Mouse (Mus musculus): ENCODE results near the gene Nup210l. TPM values are rescaled to one million over a fixed set of nuclear protein-coding genes. Genes with fewer than 3 reads are reported as not detected.
"Not testable (repeated sequence)": the region's sequence is repeated elsewhere in the genome, so short reads cannot be mapped to it uniquely, and the experiment has no call there.

Nup210l gene
- polyA plus RNA-seq, 1 experiment from 2014 or later = 0.34 TPM

- 99% methylated on average over 2 of the region's 2 CpGs for WGBS
- no peak for ATAC-seq (ENCODE audit: low FRiP score, low read depth)
- Histone ChIP-seq H3K4me2 (replicated peaks) (no peak overlapping the region), H3K4me1 (no peaks in the 10 kb centered on the region), H3K9me3 (0 out of 2 replicates have a peak, but pooled peaks cover 6% of the 10 kb centered on the region), H3K36me3 (peaks cover 48% of the 10 kb centered on the region), H3K9ac (no peak overlapping the region), H3K27ac (no peak overlapping the region), H3K27me3 (no peaks in the 10 kb centered on the region), H3K4me3 (no peak overlapping the region)
Observed at GRCm38 (mm10) chr3:90101673-90102072, 2.3 kb upstream of the Nup210l start.

- no peak for ATAC-seq (ENCODE audit: low FRiP score, low read depth)
- H3K27ac ChIP-seq = no peak overlapping the region
- no peaks in the 10 kb centered on the region for H3K4me1 ChIP-seq
- 38% methylated on average over 2 of the region's 2 CpGs for WGBS
- no peak overlapping the region for H3K9ac ChIP-seq
- H3K4me2 ChIP-seq (replicated peaks) = no peak overlapping the region
- H3K36me3 ChIP-seq = peaks cover 46% of the 10 kb centered on the region
- 0 out of 2 replicates have a peak, but pooled peaks cover 6% of the 10 kb centered on the region for H3K9me3 ChIP-seq
- no peaks in the 10 kb centered on the region for H3K27me3 ChIP-seq
- no peak overlapping the region for H3K4me3 ChIP-seq
Observed at GRCm38 (mm10) chr3:90102239-90102638, 1.7 kb upstream of the Nup210l start.

GRCm38 (mm10) chr3:90103176-90103575 lies 756 bp upstream of the Nup210l start:
- 82% methylated on average over 2 of the region's 2 CpGs for WGBS
- no peaks in the 10 kb centered on the region for H3K27me3 ChIP-seq
- H3K36me3 ChIP-seq = peaks cover 37% of the 10 kb centered on the region
- H3K4me3 ChIP-seq = no peak overlapping the region
- ATAC-seq (ENCODE audit: low FRiP score, low read depth) = no peak
- no peak overlapping the region for H3K27ac ChIP-seq
- no peak overlapping the region for H3K4me2 ChIP-seq (replicated peaks)
- 0 out of 2 replicates have a peak, but pooled peaks cover 6% of the 10 kb centered on the region for H3K9me3 ChIP-seq
- no peak overlapping the region for H3K9ac ChIP-seq
- no peaks in the 10 kb centered on the region for H3K4me1 ChIP-seq

- Histone ChIP-seq H3K36me3 (no peaks in the 10 kb centered on the region), H3K27me3 (no peaks in the 10 kb centered on the region), H3K4me3 (no peak overlapping the region), H3K4me2 (replicated peaks) (no peak overlapping the region), H3K9ac (no peak overlapping the region), H3K4me1 (no peaks in the 10 kb centered on the region), H3K27ac (no peak overlapping the region), H3K9me3 (no peaks in the 10 kb centered on the region)
- WGBS = 85% methylated on average over 2 of the region's 2 CpGs
- no peak for ATAC-seq (ENCODE audit: low FRiP score, low read depth)
Observed at GRCm38 (mm10) chr3:90111706-90112105, 7.8 kb downstream of the Nup210l start.

- H3K9ac ChIP-seq = no peak overlapping the region
- 88% methylated on average over 2 of the region's 2 CpGs for WGBS
- no peaks in the 10 kb centered on the region for H3K27me3 ChIP-seq
- no peaks in the 10 kb centered on the region for H3K9me3 ChIP-seq
- H3K4me2 ChIP-seq (replicated peaks) = no peak overlapping the region
- H3K36me3 ChIP-seq = no peaks in the 10 kb centered on the region
- H3K27ac ChIP-seq = no peak overlapping the region
- ATAC-seq (ENCODE audit: low FRiP score, low read depth) = no peak
- H3K4me3 ChIP-seq = no peak overlapping the region
- H3K4me1 ChIP-seq = no peaks in the 10 kb centered on the region
Observed at GRCm38 (mm10) chr3:90114342-90114741, 10.4 kb downstream of the Nup210l start.

GRCm38 (mm10) chr3:90115526-90115925 lies 11.6 kb downstream of the Nup210l start:
- Histone ChIP-seq H3K27me3 (no peaks in the 10 kb centered on the region), H3K4me3 (no peak overlapping the region), H3K4me2 (replicated peaks) (no peak overlapping the region), H3K36me3 (no peaks in the 10 kb centered on the region), H3K4me1 (no peaks in the 10 kb centered on the region), H3K9ac (no peak overlapping the region), H3K9me3 (no peaks in the 10 kb centered on the region), H3K27ac (no peak overlapping the region; the same call in 1 of the 2 replicates)
- 76% methylated on average over 3 of the region's 3 CpGs for WGBS
- no peak for ATAC-seq (ENCODE audit: low FRiP score, low read depth)

- Histone ChIP-seq H3K27me3 (no peaks in the 10 kb centered on the region), H3K36me3 (no peaks in the 10 kb centered on the region), H3K4me1 (no peaks in the 10 kb centered on the region), H3K4me2 (replicated peaks) (no peak overlapping the region), H3K4me3 (no peak overlapping the region), H3K9ac (no peak overlapping the region), H3K27ac (no peak overlapping the region), H3K9me3 (no peaks in the 10 kb centered on the region)
- ATAC-seq (ENCODE audit: low FRiP score, low read depth) = no peak
- WGBS = 89% methylated on average over 13 of the region's 13 CpGs
Observed at GRCm38 (mm10) chr3:90118132-90118790, 14.3 kb downstream of the Nup210l start.

- H3K9me3 ChIP-seq; ATAC-seq (ENCODE audit: low FRiP score, low read depth); H3K4me2 ChIP-seq (replicated peaks); H3K36me3 ChIP-seq; H3K4me3 ChIP-seq; H3K27me3 ChIP-seq; H3K27ac ChIP-seq; H3K4me1 ChIP-seq; H3K9ac ChIP-seq: not testable (repeated sequence)
- WGBS = 78% methylated on average over 5 of the region's 5 CpGs
Observed at GRCm38 (mm10) chr3:90122036-90122435, 18.1 kb downstream of the Nup210l start.

GRCm38 (mm10) chr3:90125710-90126109 lies 21.8 kb downstream of the Nup210l start:
- H3K4me3 ChIP-seq = no peak overlapping the region
- H3K9me3 ChIP-seq = no peaks in the 10 kb centered on the region
- H3K27me3 ChIP-seq = no peaks in the 10 kb centered on the region
- H3K4me1 ChIP-seq = no peaks in the 10 kb centered on the region
- ATAC-seq (ENCODE audit: low FRiP score, low read depth) = no peak
- no peak overlapping the region for H3K27ac ChIP-seq
- H3K36me3 ChIP-seq = no peaks in the 10 kb centered on the region
- 67% methylated on average over 5 of the region's 5 CpGs for WGBS
- no peak overlapping the region for H3K4me2 ChIP-seq (replicated peaks)
- H3K9ac ChIP-seq = no peak overlapping the region

- no peak overlapping the region for H3K9ac ChIP-seq
- no peak overlapping the region for H3K4me2 ChIP-seq (replicated peaks)
- WGBS = 90% methylated on average over 6 of the region's 6 CpGs
- H3K27me3 ChIP-seq = no peaks in the 10 kb centered on the region
- ATAC-seq (ENCODE audit: low FRiP score, low read depth) = no peak
- no peaks in the 10 kb centered on the region for H3K9me3 ChIP-seq
- no peaks in the 10 kb centered on the region for H3K36me3 ChIP-seq
- H3K4me1 ChIP-seq = no peaks in the 10 kb centered on the region
- no peak overlapping the region for H3K27ac ChIP-seq
- no peak overlapping the region for H3K4me3 ChIP-seq
Observed at GRCm38 (mm10) chr3:90127881-90128280, 23.9 kb downstream of the Nup210l start.

GRCm38 (mm10) chr3:90132745-90133144 lies 28.8 kb downstream of the Nup210l start:
- Histone ChIP-seq H3K4me2 (replicated peaks) (no peak overlapping the region), H3K27me3 (no peaks in the 10 kb centered on the region), H3K9ac (no peak overlapping the region), H3K27ac (no peak overlapping the region), H3K4me3 (no peak overlapping the region), H3K9me3 (no peaks in the 10 kb centered on the region), H3K4me1 (peaks cover 4% of the 10 kb centered on the region), H3K36me3 (no peaks in the 10 kb centered on the region)
- WGBS = 83% methylated on average over 3 of the region's 3 CpGs
- ATAC-seq (ENCODE audit: low FRiP score, low read depth) = no peak

- Histone ChIP-seq H3K27ac (no peak overlapping the region; the same call in 1 of the 2 replicates), H3K27me3 (no peaks in the 10 kb centered on the region), H3K4me3 (no peak overlapping the region), H3K4me2 (replicated peaks) (no peak overlapping the region), H3K9ac (no peak overlapping the region), H3K4me1 (peaks cover 4% of the 10 kb centered on the region), H3K36me3 (no peaks in the 10 kb centered on the region), H3K9me3 (no peaks in the 10 kb centered on the region)
- WGBS = 93% methylated on average over 1 of the region's 1 CpGs
- no peak for ATAC-seq (ENCODE audit: low FRiP score, low read depth)
Observed at GRCm38 (mm10) chr3:90133331-90133730, 29.4 kb downstream of the Nup210l start.

GRCm38 (mm10) chr3:90134483-90134882 lies 30.6 kb downstream of the Nup210l start:
- H3K9me3 ChIP-seq = no peaks in the 10 kb centered on the region
- H3K4me2 ChIP-seq (replicated peaks) = no peak overlapping the region
- H3K27ac ChIP-seq = no peak overlapping the region
- ATAC-seq (ENCODE audit: low FRiP score, low read depth) = 0 out of 2 replicates have a peak, but pooled peaks have one; percentile 57
- peaks cover 4% of the 10 kb centered on the region for H3K4me1 ChIP-seq
- 3% methylated on average over 3 of the region's 3 CpGs for WGBS
- no peak overlapping the region for H3K4me3 ChIP-seq
- H3K27me3 ChIP-seq = no peaks in the 10 kb centered on the region
- no peak overlapping the region for H3K9ac ChIP-seq
- no peaks in the 10 kb centered on the region for H3K36me3 ChIP-seq
